Mouse (Mus musculus) thymus, adult 18-20 months (tissue): ENCODE data around the gene Mc3r.

Source experiments
- DNase-seq, 2 experiments: peaks; one replicate each; pipeline ENCODE4 v3.0.0; 2022; ENCODE audit warnings: mixed read lengths in 2 of 2

Mc3r gene

DNA sequence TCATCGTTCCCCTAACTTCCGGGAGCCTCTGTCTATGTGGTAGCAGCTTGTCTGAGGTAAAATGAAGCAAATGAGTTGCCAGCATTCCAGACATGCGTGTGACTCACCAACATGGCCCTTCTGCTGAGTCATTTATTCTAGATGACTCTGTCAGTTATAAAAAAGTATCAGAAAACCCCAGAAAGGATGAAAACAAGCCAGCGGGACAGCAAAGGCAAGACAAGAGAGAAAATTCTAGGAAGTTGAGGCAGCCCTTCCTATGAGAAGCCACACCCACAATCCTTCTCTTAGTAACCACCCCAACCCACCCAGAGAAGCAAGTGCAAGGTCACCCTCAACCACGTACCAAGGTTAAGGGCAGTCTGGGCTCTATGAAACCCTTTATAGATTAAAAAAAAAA lies 8.7 kb downstream of the Mc3r start:
- DNase-seq = no peak

DNA sequence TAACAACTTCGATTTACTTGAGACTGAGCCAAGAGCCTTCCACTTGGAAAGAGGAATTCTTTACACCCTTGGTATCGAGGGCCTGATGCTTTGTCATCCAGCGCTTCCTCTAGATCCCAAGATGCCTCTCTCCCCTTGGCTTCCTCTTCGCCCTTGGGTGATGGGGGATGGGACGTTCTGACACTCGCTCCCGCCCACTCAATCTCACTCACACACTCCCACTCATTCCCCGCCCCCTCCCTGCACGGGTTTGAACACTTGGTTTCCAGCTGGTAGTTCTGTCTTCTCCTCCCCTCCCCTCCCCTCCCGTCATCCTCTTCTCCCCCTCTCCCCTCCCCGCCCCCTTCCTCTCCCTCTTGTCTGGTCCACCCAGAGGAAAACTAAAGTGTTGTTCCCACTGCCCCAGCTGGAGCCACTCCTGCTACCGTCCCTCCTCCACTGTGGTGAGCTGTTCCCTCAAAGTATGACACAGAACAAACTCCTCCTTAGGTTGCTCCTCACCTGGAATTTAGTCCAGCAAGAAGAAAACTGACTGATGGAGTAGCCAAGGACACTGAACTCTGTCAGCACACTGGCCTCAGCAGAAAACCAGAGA lies 9.3 kb downstream of the Mc3r start:
- no peak for DNase-seq

DNA sequence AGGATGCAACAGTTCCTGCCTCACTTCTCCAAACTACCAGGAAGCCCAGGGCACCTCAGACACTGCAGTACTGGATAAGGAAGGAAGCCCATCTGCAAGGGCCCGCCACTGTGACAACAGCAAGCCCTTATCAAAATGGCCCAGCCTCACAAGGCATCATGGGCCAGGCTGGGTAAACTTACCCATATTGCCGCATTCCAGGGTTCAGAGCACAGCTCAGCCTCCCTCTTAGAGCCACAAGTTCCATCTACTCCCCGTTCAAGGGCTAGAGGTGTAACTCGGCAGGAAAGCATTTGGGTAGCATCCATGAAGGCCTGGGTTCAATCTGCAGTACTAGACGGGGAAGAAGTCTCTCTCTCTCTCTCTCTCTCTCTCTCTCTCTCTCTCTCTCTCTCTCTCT lies 11.8 kb downstream of the Mc3r start:
- DNase-seq = no peak

DNA sequence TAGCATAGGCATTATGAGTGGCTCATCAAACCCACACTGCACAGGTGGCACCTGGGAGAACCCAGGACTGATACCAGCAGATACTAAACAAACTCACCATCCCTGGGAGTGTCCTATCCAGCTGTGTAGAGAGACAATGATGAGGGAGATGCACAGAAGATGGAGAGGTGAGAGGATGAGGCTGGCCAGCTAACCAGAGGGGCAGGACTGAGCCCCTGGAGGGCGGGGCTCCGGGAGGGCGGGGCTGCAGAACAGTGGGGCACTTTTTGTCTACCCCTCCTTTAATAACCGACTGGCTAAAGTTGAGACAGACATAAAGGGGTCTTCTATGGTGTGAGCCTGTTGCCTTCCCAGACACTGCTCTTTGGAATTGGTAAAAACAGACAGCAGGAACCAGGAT lies 13.1 kb downstream of the Mc3r start:
- no peak for DNase-seq

DNA sequence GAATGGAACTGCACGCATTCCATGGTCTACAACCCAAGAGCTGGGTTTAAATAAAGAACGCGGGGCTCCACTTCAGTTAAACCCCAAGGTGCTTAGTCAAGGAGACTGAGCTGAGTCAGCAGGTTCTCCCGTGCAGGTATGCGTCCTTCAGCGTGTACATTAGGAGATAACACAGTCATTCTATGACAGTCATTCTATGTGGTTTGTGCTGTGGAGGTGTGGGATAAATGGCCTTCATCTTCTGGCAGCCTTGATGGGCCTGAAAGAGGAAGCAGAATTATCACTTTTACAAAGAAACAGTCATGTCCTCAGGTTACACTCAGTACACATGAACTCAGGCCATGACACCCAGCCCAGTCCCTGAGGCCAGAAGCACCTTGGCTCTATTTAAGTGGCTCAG lies 14.9 kb downstream of the Mc3r start:
- no peak for DNase-seq

DNA sequence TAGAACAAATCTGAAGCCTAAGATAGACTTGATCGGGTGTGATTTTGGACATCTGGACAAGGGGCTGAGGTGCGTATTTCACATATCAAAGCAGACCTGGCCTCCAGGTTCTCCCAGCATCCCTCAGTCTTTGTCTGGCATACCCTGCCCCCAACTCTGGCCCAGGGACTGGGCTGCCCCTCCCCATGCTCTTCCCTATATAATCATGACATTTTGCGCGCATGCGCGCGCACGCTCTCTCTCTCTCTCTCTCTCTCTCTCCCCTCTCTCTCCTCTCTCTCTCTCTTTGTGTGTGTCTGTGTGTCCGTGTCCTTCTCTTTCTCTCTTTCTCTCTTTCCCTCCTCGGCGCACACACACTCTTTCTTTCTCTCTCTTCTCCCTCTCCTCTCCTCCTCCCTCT lies 21.6 kb downstream of the Mc3r start:
- DNase-seq = no peak

DNA sequence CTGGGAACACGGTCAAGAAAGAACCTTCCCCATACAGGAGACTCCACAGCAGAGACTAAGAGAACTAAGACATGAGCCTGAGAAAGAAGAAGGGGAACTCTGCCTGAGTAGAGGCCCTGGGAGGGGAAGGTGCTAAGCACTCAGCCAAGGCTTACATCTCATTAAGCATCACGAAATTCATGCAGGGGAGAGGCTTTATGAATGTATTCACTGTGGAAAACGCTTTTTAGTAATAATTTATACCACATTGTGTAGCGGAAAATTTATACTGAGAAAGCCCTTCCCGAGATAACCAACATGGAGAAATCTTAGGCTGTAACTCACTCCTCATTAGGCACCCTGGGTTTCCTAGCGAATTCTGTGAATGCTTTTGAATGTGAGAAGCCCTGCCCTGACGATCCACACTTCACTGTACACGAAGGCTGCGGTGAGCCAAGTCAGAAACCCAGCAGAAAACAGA lies 22.2 kb downstream of the Mc3r start:
- DNase-seq = no peak

DNA sequence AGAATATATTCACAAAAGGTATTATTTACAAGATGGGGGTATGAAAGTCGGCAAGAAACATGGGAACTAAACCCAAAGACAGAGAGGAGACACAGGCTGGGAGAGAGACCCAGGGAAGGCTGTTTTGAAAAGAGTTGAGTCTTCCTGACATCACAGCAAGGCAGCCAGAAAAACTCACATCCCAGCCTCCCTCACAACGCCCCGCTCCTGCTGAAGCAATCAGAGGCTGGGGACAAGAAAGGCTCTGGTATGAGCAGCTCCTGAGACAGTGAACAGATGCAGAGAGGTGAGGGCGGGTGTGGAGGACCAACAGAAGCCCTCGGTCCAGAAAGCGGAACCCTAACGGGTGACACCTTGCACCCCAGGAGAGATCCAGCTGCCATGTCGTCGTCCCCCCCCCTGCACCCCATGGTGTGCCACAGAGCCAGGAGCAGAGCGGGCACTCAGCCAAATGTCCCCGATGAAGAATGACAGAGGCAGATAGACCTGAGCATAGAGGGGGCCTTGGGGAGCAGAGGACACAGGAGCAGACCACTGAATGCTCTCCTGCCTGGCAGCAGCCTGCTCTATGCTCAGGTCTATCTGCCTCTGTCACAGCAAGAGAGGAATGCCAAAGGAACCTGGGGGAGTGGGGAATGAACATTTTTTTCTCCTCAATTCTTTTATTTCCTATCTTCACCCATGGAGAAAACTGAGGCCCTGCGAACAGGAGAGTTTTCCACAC lies 22.8 kb downstream of the Mc3r start:
- DNase-seq = no peak

DNA sequence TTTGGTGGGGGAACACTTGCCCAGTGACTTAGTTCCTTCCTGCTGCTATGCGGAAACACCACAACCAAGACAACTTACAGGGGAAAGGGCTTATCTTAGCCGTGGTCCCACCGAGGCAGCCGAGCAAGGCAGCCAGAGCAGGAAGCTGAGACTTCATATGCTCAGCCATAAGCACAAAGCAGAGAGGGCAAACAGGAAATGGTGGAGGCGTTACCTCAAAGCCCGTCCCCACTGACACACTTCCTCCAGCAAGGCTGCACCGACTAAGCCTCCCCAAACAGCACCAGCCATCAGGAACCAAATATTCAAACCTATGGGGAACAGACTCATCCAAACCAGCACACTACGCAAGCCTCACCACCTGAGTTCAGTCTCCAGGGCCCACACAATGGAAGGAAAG lies 26.4 kb downstream of the Mc3r start:
- no peak for DNase-seq

DNA sequence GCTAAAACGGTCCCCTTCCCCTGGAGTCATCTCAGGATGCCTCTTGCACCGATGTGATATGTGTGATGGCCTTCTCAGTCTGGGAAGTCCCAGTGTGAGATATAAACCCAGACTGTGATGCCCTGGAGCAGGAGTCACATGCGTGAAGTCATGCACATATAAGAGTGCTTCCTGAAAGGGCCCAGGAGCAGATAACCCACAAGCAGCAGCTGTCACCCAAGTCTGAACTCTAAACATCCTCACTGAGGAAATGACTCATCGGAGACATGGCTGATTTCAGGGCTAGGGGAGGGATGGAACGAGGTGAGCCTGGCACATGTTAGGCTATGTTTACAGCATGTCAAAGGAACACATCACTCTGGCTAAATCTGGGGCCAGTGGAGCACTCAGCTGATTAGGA lies 27.9 kb downstream of the Mc3r start:
- DNase-seq = no peak

DNA sequence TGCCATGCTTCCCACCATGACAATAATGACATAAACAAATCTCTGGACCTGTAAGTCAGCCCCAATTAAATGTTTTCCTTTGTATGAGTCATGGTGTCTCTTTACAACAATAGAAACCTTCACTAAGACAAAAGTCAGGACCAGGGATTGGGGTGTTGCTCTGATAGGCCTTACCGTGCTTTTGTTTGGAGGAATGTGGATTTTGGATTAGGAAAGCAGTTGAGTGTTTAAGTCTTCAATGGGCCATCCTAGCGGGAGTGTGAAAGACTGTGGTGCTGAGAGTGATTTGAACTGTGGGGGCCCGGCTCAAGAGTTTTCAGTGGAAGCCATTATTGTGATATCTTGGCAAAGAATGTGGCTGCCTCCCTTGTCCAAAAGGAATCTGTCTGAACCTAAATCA lies 30.7 kb downstream of the Mc3r start:
- DNase-seq = no peak

DNA sequence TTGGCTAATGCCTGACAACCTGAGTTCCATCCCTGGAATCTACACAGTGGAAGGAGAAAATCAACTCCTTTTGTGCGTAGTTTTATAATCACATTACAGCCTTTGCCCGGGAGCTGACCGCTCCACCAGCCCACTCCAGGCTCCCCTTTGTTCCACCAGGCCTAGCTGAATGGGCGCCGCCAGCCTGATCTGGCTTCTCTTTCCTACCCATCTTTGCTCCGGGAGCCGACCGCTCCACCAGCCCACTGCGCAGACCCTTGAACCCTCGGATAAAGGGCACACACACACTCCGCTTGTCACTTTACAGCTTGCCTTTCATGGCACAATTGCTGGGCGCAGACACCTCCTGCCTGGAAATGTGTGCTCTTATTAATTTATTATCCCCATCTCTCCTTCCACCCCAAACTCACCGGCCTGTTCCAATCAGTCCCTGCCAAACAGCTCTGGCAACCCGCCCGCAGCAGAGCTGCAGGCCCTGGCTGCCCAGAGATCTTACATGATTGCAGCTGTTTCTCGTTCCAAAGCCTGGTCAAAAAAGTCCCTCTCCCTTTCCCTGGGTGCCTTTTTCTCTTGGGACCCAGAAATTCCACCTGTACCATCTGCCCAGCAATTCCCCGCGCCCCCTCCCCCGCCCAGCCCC lies 33.9 kb downstream of the Mc3r start:
- no peak for DNase-seq

DNA sequence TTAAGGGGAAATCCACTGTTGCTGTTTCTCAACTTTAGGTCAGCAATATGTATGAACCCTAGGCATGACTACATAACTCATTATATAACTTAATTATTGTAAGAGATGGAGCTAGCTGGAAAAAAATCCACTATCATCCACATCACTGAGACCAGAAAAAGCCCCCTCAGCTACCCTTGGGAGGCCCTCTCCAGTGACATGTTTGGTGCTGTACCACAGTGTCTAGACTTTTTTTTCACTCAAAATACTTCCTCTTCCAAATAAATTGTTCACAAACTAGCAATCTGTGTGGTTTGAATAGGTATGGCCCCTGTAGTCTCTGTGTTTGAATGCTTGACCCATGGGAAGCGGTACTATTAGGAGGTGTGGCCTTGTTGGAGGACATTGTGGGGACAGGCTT lies 39.4 kb downstream of the Mc3r start:
- DNase-seq = no peak

DNA sequence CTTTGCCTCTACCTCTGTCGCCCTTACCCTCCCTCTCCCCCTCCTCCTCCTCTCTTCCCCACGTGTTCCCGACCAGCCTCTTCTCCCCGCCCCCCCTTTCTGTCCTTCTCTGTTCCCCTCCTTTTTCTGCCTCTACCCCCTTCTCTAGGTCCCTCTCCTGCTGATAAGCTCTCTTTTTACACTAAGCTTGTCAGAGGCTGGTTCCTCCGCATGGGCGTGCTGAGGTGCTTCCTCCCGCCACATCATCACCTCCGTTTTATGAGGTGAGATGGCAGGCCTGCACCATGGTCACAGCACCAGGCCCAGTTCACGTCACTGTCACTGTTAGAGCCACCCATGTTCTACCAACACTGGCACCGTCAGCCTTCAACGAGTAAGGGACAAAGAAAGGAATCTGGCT lies 40.7 kb downstream of the Mc3r start:
- DNase-seq = no peak

DNA sequence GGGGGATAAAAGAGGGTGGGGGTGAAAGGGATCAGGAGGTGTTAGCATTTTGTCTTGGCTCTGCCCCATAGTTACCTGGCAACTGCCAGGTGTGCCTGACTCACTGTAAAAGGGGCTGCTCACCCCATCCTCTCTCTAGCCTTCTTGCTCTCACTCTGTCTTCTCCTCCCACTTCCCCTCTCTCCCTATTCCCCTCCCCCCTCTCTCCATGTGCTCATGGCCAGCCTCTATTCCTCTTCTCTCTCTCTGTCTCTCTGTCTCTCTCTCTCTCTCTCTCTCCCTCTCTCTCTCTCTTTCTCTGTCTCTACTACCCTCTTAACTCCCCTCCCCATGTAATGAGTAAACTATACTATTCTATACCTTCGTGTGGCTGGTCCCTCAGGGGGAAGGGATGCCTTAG lies 41.3 kb downstream of the Mc3r start:
- DNase-seq = no peak

DNA sequence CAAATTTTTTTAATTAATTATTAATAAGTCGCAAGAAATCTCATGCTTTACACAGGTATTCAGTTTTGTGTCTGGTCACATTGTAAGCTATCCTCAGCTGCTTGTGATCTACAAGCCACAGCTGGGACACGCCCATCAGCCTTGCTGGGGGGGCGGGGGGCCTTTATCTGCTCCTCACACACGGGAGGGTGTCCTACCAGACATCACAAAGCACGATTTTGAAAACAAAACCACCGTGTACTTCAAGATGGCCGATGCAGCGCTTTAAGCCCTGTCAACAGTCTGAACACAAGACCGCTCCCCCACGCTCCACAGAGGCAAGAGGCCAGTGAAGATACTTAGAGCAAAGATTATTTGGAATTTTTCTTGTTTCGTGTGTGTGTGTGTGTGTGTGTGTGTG lies 42.2 kb downstream of the Mc3r start:
- DNase-seq = no peak

DNA sequence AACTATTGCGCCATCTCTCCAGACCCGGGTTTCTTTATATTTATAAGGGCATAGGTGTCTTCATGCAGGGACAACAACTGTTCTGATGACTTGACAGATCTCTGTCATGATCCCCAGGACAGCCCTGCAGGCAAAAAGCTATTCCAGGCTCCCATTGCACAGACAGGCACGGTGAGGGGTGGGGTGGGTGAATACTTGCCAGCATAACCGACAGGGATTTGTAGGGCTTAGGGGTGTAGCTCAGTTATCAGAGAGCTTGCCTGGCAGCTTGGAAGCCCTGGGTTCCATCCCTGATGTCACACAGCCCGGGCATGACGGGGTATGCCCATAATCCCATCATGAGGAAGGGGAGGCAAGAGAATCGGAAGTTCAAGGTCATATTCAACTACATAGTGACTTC lies 42.7 kb downstream of the Mc3r start:
- DNase-seq = no peak

DNA sequence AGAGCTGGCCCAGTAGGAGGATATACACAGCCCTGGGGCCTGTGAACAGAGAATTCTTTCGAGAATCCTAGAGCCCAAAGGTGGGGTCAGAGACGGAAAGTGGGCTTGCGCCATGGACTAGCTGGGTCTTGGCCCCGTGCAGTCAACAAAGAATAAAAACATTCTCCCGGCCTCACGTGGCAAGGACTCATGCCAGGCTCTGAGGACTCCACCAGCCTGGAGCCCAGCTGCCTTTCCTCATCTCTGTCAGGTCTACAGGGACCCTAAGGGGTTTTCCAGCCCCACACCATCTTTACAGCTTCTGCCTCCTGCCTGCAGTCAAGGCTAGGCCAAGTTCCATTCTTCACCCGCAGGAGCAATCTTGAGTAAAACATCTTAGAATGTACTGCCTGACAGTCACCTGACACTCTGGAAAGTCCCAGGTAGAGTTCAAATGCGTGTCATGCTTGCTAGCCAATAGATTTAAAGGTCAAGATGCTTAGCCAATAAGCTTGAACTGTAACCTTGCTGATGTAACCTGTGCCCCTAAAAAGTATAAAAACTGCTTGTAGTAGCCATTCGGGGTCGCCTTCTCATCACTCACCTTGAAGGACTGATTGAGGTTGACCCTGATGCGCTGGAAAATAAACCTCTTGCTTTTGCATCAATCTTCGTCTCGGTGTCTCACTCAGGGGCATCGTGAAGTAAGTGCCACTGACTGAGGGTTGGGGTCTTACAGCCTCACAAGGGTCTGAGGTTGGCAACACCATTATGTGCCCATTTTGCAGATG lies 43.6 kb downstream of the Mc3r start:
- no peak for DNase-seq

DNA sequence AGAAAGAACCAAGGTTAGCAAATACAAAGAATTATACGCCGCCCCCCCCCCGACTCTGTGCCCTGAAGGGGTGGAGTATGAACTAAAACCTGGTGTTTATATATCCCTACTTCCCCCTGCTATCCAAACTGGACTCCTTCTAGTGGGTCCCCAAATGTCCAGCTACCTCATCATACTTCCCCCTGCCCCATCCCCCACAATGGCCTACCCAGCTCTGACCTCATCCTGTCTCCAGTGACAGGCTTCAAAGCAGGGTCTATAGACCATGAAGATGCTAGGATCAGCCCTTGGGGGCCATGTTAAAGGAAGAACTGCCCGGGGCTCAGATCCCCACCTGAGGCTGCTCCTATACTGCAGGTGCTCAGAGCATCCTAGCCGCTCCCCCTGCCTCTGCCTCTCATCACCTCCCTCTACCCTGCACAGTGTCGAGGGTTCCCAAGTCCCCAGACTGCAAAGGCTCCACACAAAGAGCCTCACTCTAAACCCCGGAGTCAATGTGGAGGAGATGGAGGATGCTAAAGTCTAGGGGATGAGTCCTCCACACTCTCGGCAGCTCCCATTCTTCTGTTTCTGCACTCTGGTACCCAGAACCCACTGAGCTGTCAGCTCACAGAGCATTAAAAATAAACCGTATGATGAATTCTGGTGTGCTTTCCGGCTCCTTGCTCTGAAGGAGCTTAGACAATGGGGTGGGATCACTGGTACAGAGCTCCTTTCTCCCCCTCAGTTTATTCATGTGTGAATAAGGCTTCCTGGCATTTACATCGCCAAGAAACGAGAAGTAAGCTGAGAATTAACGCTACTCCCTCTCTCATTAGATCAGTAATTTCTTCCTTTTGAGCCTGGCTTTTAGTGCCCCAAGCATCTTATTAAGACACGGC lies 44.5 kb downstream of the Mc3r start:
- DNase-seq = no peak

DNA sequence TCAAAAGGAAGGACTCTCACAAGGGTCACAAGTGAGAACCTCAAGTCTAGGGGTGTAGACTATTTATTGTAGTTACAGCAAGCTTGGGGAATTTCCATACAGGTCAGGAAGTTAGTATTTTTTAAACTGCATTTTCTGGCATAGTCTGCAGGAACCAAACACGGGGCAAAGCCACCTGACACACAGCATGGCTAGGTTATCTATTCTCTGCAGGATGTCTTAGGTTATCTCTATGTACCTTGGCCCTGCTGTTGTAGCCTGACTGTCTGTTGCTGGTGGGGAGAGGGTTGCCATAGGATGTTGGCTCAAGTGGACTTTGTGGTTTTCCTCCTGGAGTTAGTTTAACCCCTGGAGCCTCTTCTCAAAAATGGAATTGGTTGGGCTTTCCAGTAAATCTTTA lies 49.8 kb downstream of the Mc3r start:
- DNase-seq = no peak

DNA sequence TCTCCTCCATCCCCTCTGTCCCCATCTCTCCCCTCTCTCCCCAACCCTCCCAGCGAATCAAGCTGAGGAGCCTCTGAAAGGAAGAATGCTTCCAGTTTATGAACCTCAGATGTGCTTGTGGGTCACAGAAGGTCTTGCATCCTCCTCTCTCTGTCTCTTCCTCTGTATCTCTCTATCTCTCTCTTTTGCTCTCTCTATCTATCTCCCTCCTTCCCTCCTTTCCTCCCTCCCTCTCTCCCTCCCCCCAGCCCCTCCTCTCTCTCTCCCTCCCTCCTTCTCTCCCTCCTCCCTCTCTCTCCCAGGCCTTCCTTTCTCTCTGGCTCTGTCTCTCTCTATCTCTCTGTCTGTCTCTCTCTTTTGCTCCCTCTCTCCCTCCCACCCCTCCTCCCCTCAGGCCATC lies 50.2 kb downstream of the Mc3r start:
- DNase-seq = no peak

DNA sequence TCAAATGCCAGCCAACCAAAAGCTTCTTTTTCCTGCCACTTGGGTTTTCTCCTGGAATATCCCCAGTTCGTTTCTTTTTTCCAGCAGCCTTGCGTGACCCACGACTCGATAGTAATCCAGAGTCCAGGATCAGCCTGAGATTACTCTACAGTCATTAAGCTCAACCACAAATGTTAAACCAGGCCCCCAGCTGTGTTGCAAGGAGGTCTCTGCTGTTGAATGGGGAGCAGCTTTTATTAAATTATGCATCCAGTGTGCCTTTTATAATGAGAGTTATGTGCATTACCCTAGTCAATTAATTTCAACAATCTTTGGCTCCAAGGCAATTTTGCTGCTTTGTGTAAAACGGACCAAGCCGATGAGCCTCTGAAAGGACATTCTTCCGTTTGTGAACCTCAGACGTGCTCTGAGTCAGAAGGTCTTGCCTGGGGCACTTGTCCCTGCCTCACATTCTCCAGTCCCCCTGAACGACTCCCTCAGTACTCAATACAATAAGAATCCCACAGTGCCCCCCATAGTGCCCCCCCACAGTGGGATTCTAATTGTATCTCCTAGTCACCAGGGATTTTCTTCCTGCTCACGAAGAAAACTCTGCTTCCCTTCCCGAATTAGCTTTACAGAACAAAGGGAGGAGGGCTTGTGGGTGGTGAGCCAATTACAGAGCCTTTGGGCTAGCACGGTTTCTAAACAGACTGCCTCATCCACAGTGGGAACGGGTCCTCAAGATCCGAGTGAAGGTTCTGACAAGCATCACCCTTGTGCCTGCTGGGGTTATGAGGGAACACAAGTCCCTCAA lies 51.0 kb downstream of the Mc3r start:
- DNase-seq = no peak
